Mouse (Mus musculus): ENCODE results near the gene Spata17.

Spata17 gene

GRCm38 (mm10) chr1:186997596-186998304 lies 217.5 kb downstream of the Spata17 start:
- no peak for DNase-seq

Measured in lung, postnatal 14 days (tissue).